Mouse (Mus musculus): ENCODE measurements around the gene Mgat5.

DNA sequence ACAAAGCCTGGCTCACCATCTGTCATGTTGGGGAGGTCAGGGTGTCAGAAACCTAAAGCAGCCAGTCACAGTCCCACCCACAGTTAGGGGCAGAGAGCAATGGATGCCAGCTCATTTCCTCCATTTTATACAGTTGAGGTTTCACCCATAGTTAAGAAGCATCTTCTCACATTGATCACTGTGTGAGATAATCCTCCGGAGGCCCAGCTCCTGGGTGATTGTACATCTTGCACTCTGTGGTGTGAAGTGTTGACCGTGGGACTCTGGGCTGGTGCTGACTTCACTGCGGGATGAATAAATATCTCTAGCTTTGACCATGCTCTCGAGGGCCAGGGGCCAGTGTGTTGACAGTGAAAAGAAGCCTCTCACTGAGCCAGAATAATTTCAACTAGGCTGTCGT is 99.0 kb downstream of the Mgat5 start:
- no peak for TF ChIP-seq FLI1 (IDR thresholded peaks at IDR 0.05; ENCODE audit: low read length)
- no peak for TF ChIP-seq GATA1 (IDR thresholded peaks at IDR 0.05; ENCODE audit: borderline replicate concordance, low read length)
